Mouse (Mus musculus): ENCODE measurements at regions not wholly inside any gene's neighbourhood (a gene's known extent, or its start where the extent isn't known, plus 50 kb on each side); places are given as distances from the start of the nearest gene placed in this dataset.

DNA sequence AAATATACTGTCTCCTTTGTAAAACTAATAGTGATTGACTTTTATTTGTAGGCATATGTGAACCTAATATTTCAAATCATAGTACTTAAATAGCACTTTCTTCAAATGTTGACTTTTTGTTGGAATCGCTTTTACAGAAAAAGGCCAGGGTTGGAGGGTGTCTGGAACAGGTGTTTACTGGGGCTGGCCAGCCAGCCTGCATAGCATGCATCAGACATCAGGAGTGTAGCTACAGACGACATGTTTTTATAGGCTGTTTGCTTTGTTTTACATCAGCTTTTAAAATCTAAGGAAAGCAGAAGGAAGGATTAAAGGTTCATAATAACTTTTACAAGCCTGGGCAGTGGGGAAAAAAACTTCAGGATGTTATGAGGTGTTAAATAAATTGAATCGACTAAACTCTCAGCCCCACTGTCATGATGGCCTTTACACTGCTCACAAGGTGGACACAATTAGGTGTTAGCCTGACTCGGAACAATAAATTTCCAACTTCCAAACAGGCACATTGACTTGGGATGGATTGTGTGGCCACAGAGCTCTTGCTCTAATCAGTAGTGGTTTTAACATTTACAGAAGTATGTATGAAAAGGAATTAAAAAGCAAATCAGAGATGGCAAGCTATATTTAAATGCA, 66.0 kb downstream of the Rbm43 start:
- no peak overlapping the region for H3K9ac ChIP-seq (replicated peaks; ENCODE audit: low read length, poor library complexity, severe bottlenecking)
- no peak overlapping the region for H3K4me3 ChIP-seq (ENCODE audit: low read depth, low read length)
- no peaks in the 10 kb centered on the region for H3K4me1 ChIP-seq (ENCODE audit: insufficient read depth, low read length)
- H3K27ac ChIP-seq (ENCODE audit: low read depth, low read length) = no peak overlapping the region
- H3K4me2 ChIP-seq (ENCODE audit: low read depth, low read length, poor library complexity, severe bottlenecking) = no peak overlapping the region
- no peaks in the 10 kb centered on the region for H3K36me3 ChIP-seq (ENCODE audit: insufficient read depth, low read length)
- ATAC-seq (ENCODE audit: low FRiP score) = no peak
- 87% methylated on average over 4 of the region's 4 CpGs for WGBS
- TF ChIP-seq CTCF (IDR thresholded peaks at IDR 0.05) = no peak
- H3K9me3 ChIP-seq (ENCODE audit: low read length) = no peaks in the 10 kb centered on the region
- H3K27me3 ChIP-seq (ENCODE audit: insufficient read depth, low read length) = no peaks in the 10 kb centered on the region
- DNase-seq (ENCODE audit: low spot score) = no peak

DNA sequence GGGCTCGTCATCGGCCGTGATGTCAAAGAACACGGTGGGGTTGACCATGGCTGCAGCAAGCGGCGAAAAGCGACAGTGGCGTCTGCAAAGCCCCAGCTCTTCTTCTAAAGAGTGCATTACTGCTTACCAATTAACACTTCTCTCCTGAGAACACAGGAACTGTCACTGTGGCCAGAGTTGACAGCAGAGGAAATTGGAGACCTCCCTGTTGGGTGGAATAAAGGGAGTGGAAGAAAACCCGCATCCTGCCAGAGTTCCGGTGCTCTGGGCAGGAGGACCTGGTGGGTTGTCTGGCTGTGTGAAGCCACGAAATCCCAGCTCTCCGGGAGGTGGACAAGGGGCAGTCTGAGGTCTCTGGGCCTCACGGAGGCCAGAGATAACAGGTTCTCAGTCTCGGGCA, 63.4 kb downstream of the Rbm43 start:
- Histone ChIP-seq H3K4me3 (ENCODE audit: low read depth, low read length) (no peak overlapping the region), H3K9me3 (ENCODE audit: low read length) (no peaks in the 10 kb centered on the region), H3K4me2 (ENCODE audit: low read depth, low read length, poor library complexity, severe bottlenecking) (no peak overlapping the region), H3K36me3 (ENCODE audit: insufficient read depth, low read length) (no peaks in the 10 kb centered on the region), H3K27ac (ENCODE audit: low read depth, low read length) (no peak overlapping the region), H3K9ac (replicated peaks; ENCODE audit: low read length, poor library complexity, severe bottlenecking) (no peak overlapping the region), H3K4me1 (ENCODE audit: insufficient read depth, low read length) (no peaks in the 10 kb centered on the region), H3K27me3 (ENCODE audit: insufficient read depth, low read length) (no peaks in the 10 kb centered on the region)
- no peak for TF ChIP-seq CTCF (IDR thresholded peaks at IDR 0.05)
- ATAC-seq (ENCODE audit: low FRiP score) = no peak
- no peak for DNase-seq (ENCODE audit: low spot score)
- 87% methylated on average over 14 of the region's 14 CpGs for WGBS

Measured in midbrain, postnatal 0 days (tissue).